Mouse (Mus musculus) pancreas, adult 10 weeks (tissue): ENCODE measurements around the gene Ankrd13a. TPM values are rescaled to one million over a fixed set of nuclear protein-coding genes. Genes with fewer than 3 reads are reported as not detected.

Source experiments
- polyA plus RNA-seq: library from polyadenylated mRNA; stranded (reverse); fragments of 350-450 nt; fragmentation: Illumina TruSeq; extraction: RNeasy Lipid Tissue Mini Kit (QIAGEN cat#74804); gene quantifications from one replicate; pipeline ENCODE4 v1.2.3, GENCODE M21; 2015; ENCODE audit warnings: low read depth, low replicate concordance; ENCODE audit not compliant: insufficient read depth

The Ankrd13a gene
- polyA plus RNA-seq = 15.1 TPM

GRCm38 (mm10) chr5:114774403-114775051, at the start of gene Ankrd13a:
TSS of gene Ankrd13a (plus strand) at chr5:114774677.

GRCm38 (mm10) chr5:114775056-114775979, 841 bp downstream of the Ankrd13a start, which contains the start of gene Git2:
TSS of gene Git2 (minus strand) at chr5:114775517.

GRCm38 (mm10) chr5:114822796-114823688, 48.6 kb downstream of the Ankrd13a start, which contains the start of gene 1500011B03Rik:
TSS of gene 1500011B03Rik (minus strand) at chr5:114823468.

GRCm38 (mm10) chr5:114853364-114853763, 78.9 kb downstream of the Ankrd13a start, which contains the start of gene 4930519G04Rik:
TSS of gene 4930519G04Rik (plus strand) at chr5:114853664.

Other genes starting within 250 kb of the Ankrd13a start
- gene Fam222a, start 206.7 kb upstream of the Ankrd13a start, polyA plus RNA-seq = 0.81 TPM
- gene Trpv4, start 116.3 kb upstream of the Ankrd13a start, polyA plus RNA-seq = 3.8 TPM
- gene Gltp, start 83.7 kb upstream of the Ankrd13a start, polyA plus RNA-seq = 17.2 TPM
- gene Tchp, start 66.9 kb upstream of the Ankrd13a start, polyA plus RNA-seq = 6.4 TPM
- gene Git2, start 840 bp downstream of the Ankrd13a start, polyA plus RNA-seq = 12.8 TPM
- 3.9 TPM for gene 1500011B03Rik, start 48.8 kb downstream of the Ankrd13a start, polyA plus RNA-seq
- not detected for gene 4930519G04Rik, start 79.0 kb downstream of the Ankrd13a start, polyA plus RNA-seq
- not detected for gene Gm9936, start 84.0 kb downstream of the Ankrd13a start, polyA plus RNA-seq
- 15.2 TPM for gene Oasl2, start 122.3 kb downstream of the Ankrd13a start, polyA plus RNA-seq
- gene Oasl1, start 148.6 kb downstream of the Ankrd13a start, polyA plus RNA-seq = 1.8 TPM
- 8.3 TPM for gene 2210016L21Rik, start 167.5 kb downstream of the Ankrd13a start, polyA plus RNA-seq
- 1.3 TPM for gene Hnf1a, start 196.4 kb downstream of the Ankrd13a start, polyA plus RNA-seq
- 9.8 TPM for gene Sppl3, start 236.5 kb downstream of the Ankrd13a start, polyA plus RNA-seq